Mouse (Mus musculus) CH12.LX (cell line): ENCODE data around the gene Gm20708. TPM values are rescaled to one million over a fixed set of nuclear protein-coding genes. Genes with fewer than 3 reads are reported as not detected.
A peak's percentile ranks its signal among the peaks of the same experiment; 100 is the strongest.

ENCODE experiments used
- DNase-seq: peaks from one replicate; pipeline ENCODE4 v3.0.0-alpha.2; 2013; ENCODE audit errors: extremely low read depth
- H3K27ac ChIP-seq: 2 replicates; pipeline ENCODE4 v1.5.1; 2012; ENCODE audit warnings: low read depth, mild to moderate bottlenecking, control low read depth, moderate library complexity; ENCODE audit not compliant: insufficient read depth
- H3K27me3 ChIP-seq: replicated peaks from 2 replicates; pipeline ENCODE3; 2012; ENCODE audit warnings: inconsistent platforms
- H3K36me3 ChIP-seq, 2 experiments: replicated peaks in 1 of 2; 2 replicates each; pipeline versions ENCODE3 to v1.6.1; 2012; ENCODE audit warnings: inconsistent platforms in 1 of 2, low read length in 1 of 2, mild to moderate bottlenecking in 1 of 2, mixed read lengths in 1 of 2, moderate library complexity in 1 of 2; ENCODE audit not compliant: control insufficient read depth in 1 of 2, insufficient read depth in 1 of 2
- H3K4me1 ChIP-seq, 2 experiments: 2 replicates each; pipeline ENCODE4 v1.6.1; 2012; ENCODE audit warnings: inconsistent platforms in 1 of 2, moderate library complexity in 1 of 2; ENCODE audit not compliant: insufficient read depth in 2 of 2, control insufficient read depth in 1 of 2
- H3K4me2 ChIP-seq: 2 replicates; pipeline ENCODE4 v1.6.1; 2012; ENCODE audit warnings: low read depth, mild to moderate bottlenecking, control low read depth; ENCODE audit not compliant: poor library complexity, insufficient read depth, severe bottlenecking
- H3K4me3 ChIP-seq, 3 experiments: fragments of 150-350 bp in 1 of 3; sonication (generic) in 1 of 3; replicated peaks in 1 of 3; 2 replicates each; pipeline versions ENCODE3 to v1.5.1; 2011 to 2012; ENCODE audit warnings: low read depth in 2 of 3, low read length in 2 of 3, mild to moderate bottlenecking in 2 of 3, moderate library complexity in 2 of 3, control low read depth in 1 of 3, improper control_type of control experiment in 1 of 3, inconsistent platforms in 1 of 3, mixed read lengths in 1 of 3; ENCODE audit not compliant: poor library complexity in 1 of 3
- H3K79me2 ChIP-seq: replicated peaks from 2 replicates; pipeline ENCODE4 v1.6.1; 2012; ENCODE audit warnings: mild to moderate bottlenecking, moderate library complexity; ENCODE audit not compliant: control insufficient read depth, poor library complexity, insufficient read depth, severe bottlenecking; ENCODE audit errors: extremely low read depth
- H3K9ac ChIP-seq: 2 replicates; pipeline ENCODE4 v1.6.1; 2012; ENCODE audit warnings: low read depth, mild to moderate bottlenecking, control low read depth, moderate library complexity; ENCODE audit not compliant: insufficient read depth
- H3K9me3 ChIP-seq: replicated peaks from 2 replicates; pipeline ENCODE3; 2012; ENCODE audit warnings: low read length, inconsistent platforms, mixed read lengths
- CHD2 ChIP-seq: IDR thresholded peaks from 2 replicates; pipeline ENCODE4 v1.6.1; 2011; ENCODE audit warnings: low read length, improper control_type of control experiment
- CTCF ChIP-seq, 2 experiments: IDR thresholded peaks in 1 of 2; conservative IDR thresholded peaks in 1 of 2; 2 replicates each; pipeline ENCODE4 v1.5.1; 2011 to 2012; ENCODE audit warnings: low read depth in 2 of 2, low read length in 2 of 2, improper control_type of control experiment in 1 of 2, inconsistent platforms in 1 of 2, mild to moderate bottlenecking in 1 of 2, moderate library complexity in 1 of 2
- E2F4 ChIP-seq: IDR thresholded peaks from 2 replicates; pipeline ENCODE4 v1.6.1; 2011; ENCODE audit warnings: low read depth, low read length, improper control_type of control experiment; ENCODE audit not compliant: insufficient replicate concordance
- ELF1 ChIP-seq: IDR thresholded peaks from 2 replicates; pipeline ENCODE4 v1.6.1; 2014; ENCODE audit warnings: low read depth, mild to moderate bottlenecking, inconsistent platforms, low read length, improper control_type of control experiment
- EP300 ChIP-seq: IDR thresholded peaks from 2 replicates; pipeline ENCODE4 v1.6.1; 2011; ENCODE audit warnings: low read length, improper control_type of control experiment
- ETS1 ChIP-seq: conservative IDR thresholded peaks from 2 replicates; pipeline ENCODE4 v1.6.1; 2012; ENCODE audit warnings: low read depth, mild to moderate bottlenecking, inconsistent platforms, low read length, improper control_type of control experiment, moderate library complexity
- JUN ChIP-seq: IDR thresholded peaks from 2 replicates; pipeline ENCODE4 v1.6.1; 2011; ENCODE audit warnings: low read depth, mild to moderate bottlenecking, low read length, improper control_type of control experiment, moderate library complexity; ENCODE audit not compliant: insufficient read depth
- JUND ChIP-seq: conservative IDR thresholded peaks from 2 replicates; pipeline ENCODE4 v1.6.1; 2011; ENCODE audit warnings: low read depth, low read length, improper control_type of control experiment
- KAT2A ChIP-seq: IDR thresholded peaks from 2 replicates; pipeline ENCODE4 v1.6.1; 2012; ENCODE audit warnings: low read length, improper control_type of control experiment, inconsistent platforms; ENCODE audit not compliant: insufficient replicate concordance
- MAFK ChIP-seq: IDR thresholded peaks from 2 replicates; pipeline ENCODE4 v1.6.1; 2011; ENCODE audit warnings: low read length, improper control_type of control experiment; ENCODE audit not compliant: insufficient replicate concordance
- MAX ChIP-seq: IDR thresholded peaks from 2 replicates; pipeline ENCODE4 v1.6.1; 2011; ENCODE audit warnings: low read length, improper control_type of control experiment
- NRF1 ChIP-seq: IDR thresholded peaks from 2 replicates; pipeline ENCODE4 v1.6.1; 2014; ENCODE audit warnings: low read depth, mild to moderate bottlenecking, inconsistent platforms, low read length, improper control_type of control experiment, moderate library complexity
- POLR2A ChIP-seq: IDR thresholded peaks from 2 replicates; pipeline ENCODE4 v1.6.1; 2011; ENCODE audit warnings: low read depth, mild to moderate bottlenecking, improper control_type of control experiment, low read length
- POLR2AphosphoS2 ChIP-seq: IDR thresholded peaks from 2 replicates; pipeline ENCODE4 v1.6.1; 2011; ENCODE audit warnings: low read depth, low read length, improper control_type of control experiment
- SIN3A ChIP-seq: IDR thresholded peaks from 2 replicates; pipeline ENCODE4 v1.6.1; 2012; ENCODE audit warnings: low read length, improper control_type of control experiment, inconsistent platforms
- SMC3 ChIP-seq: IDR thresholded peaks from 2 replicates; pipeline ENCODE4 v1.6.1; 2011; ENCODE audit warnings: low read depth, low read length, improper control_type of control experiment
- UBTF ChIP-seq: IDR thresholded peaks from 2 replicates; pipeline ENCODE4 v1.6.1; 2012; ENCODE audit warnings: low read depth, mild to moderate bottlenecking, inconsistent platforms, low read length, improper control_type of control experiment, moderate library complexity
- USF2 ChIP-seq: conservative IDR thresholded peaks from 2 replicates; pipeline ENCODE4 v1.6.1; 2011; ENCODE audit warnings: low read depth, low read length, improper control_type of control experiment
- ZC3H11A ChIP-seq: IDR thresholded peaks from 2 replicates; pipeline ENCODE4 v1.6.1; 2012; ENCODE audit warnings: low read depth, mild to moderate bottlenecking, inconsistent platforms, low read length, improper control_type of control experiment
- ZMIZ1 ChIP-seq: IDR thresholded peaks from 2 replicates; pipeline ENCODE4 v1.6.1; 2012; ENCODE audit warnings: low read depth, mild to moderate bottlenecking, inconsistent platforms, low read length, improper control_type of control experiment
- dilution Hi-C: fragments of 300-500 bp; cut with MboI; formaldehyde crosslinking; loops from 2 replicates; pipeline ENCODE4 v1.14.3; 2020; ENCODE audit warnings: low sequenced_read_pairs; ENCODE audit not compliant: extremely low pct_unique_long_range_greater_than_20kb, extremely low pct_ligation_motif_present
- in situ Hi-C: fragments of 300-500 bp; cut with MboI; formaldehyde crosslinking; loops from 3 replicates; pipeline ENCODE4 v1.14.3; 2019; ENCODE audit warnings: low sequenced_read_pairs, low pct_ligation_motif_present, low pct_unique_long_range_greater_than_20kb, mixed read lengths
- polyA plus RNA-seq: library from polyadenylated mRNA; unstranded; fragments of >175 nt; gene quantifications from 2 replicates; pipeline ENCODE4 v1.2.1, GENCODE M21; 2012; ENCODE audit warnings: low read depth; ENCODE audit not compliant: insufficient read length
- total RNA-seq, 2 experiments: library from RNA; depleted of rRNA; stranded (reverse); fragments of 300-350 nt in 1 of 2; fragments of >200 nt in 1 of 2; gene quantifications; 2 replicates each; pipeline ENCODE4 v1.2.3; 2012 to 2014

Gene Gm20708
- total and polyA plus RNA-seq, 3 experiments = 0.50 to 1.0 (median 0.80) TPM

GRCm38 (mm10) chr11:117820173-117820572 lies 10.7 kb downstream of the Gm20708 start:
- Histone ChIP-seq H3K27me3 (no peaks in the 10 kb centered on the region), H3K4me2 (no peak overlapping the region), H3K79me2 (peaks cover 39% of the 10 kb centered on the region), H3K9ac (no peak overlapping the region), H3K9me3 (no peaks in the 10 kb centered on the region), H3K4me3 (no peak overlapping the region), H3K4me1 (peaks cover 3 to 89% of the 10 kb centered on the region in 2 experiments; a peak in 2 of 4 replicates), H3K36me3 (peaks cover 81 to 90% of the 10 kb centered on the region in 2 experiments), H3K27ac (peak overlapping the region; percentile 32; the same call in 1 of the 2 replicates)
- in situ Hi-C loops = loop anchor here (10.0 kb wide), 2 partner anchors 105 to 345 kb away; no protein-coding TSS in a partner anchor
- dilution Hi-C loops = no loop called here
- TF ChIP-seq E2F4 (no peak), NRF1 (no peak), UBTF (no peak), ELF1 (no peak), MAX (no peak), CHD2 (no peak), KAT2A (no peak), EP300 (no peak), ETS1 (no peak), USF2 (no peak), JUN (no peak), ZMIZ1 (peak; percentile 58), MAFK (no peak), ZC3H11A (no peak), SIN3A (no peak), POLR2AphosphoS2 (peak; percentile 58), JUND (no peak)
- no peak for DNase-seq

GRCm38 (mm10) chr11:117821868-117822267 lies 12.4 kb downstream of the Gm20708 start:
- H3K4me1 ChIP-seq = peaks cover 3 to 74% of the 10 kb centered on the region in 2 experiments; a peak in 2 of 4 replicates
- no peak overlapping the region for H3K27ac ChIP-seq
- H3K4me3 ChIP-seq = no peak overlapping the region
- DNase-seq = no peak
- in situ Hi-C loops (loop anchor here (10.0 kb wide), 2 partner anchors 107 to 347 kb away; no protein-coding TSS in a partner anchor), dilution Hi-C loops (no loop called here)
- no peaks in the 10 kb centered on the region for H3K9me3 ChIP-seq
- no peaks in the 10 kb centered on the region for H3K27me3 ChIP-seq
- peaks cover 52% of the 10 kb centered on the region for H3K79me2 ChIP-seq
- H3K4me2 ChIP-seq = no peak overlapping the region
- H3K36me3 ChIP-seq = peaks cover 64 to 78% of the 10 kb centered on the region in 2 experiments
- 0 out of 2 replicates have a peak, but pooled peaks have one; percentile 1 for TF ChIP-seq SMC3
- no peak for TF ChIP-seq CTCF (conservative IDR thresholded peaks at IDR 0.05 in 1 of 2, IDR thresholded peaks at IDR 0.05 in 1 of 2; ENCODE audit: low read depth in 2 of 2, low read length in 2 of 2)
- TF ChIP-seq POLR2AphosphoS2 = peak; percentile 44; the same call in 1 of the 2 replicates
- peak; percentile 43; the same call in 1 of the 2 replicates for TF ChIP-seq POLR2A
- no peak overlapping the region for H3K9ac ChIP-seq
